ENCODE assay signal across 20 mouse cellular contexts in genomic region chrX:164233380-164233779, GRCm38 (mm10). TPM values are rescaled to one million over a fixed set of nuclear protein-coding genes. Genes with fewer than 3 reads are reported as not detected.
DNase-seq lines count a peak whose midpoint lies in the region; ATAC-seq and TF ChIP-seq lines count a peak whose summit lies in the region.
"Had no signal": no experiment of that assay in that cellular context is flagged by ENCODE, and none has a peak within 500 bp of the region (broad histone marks: within the 10 kb centered on the region; RNA-seq: fewer than 3 reads in every experiment).

No protein-coding gene starts in this region.

- no peak overlapping the region for H3K4me2 ChIP-seq in heart, embryonic 13.5 days
- no peak overlapping the region for H3K4me2 ChIP-seq in lung, postnatal 0 days (replicated peaks; ENCODE audit: low read depth, low read length)
- no peak overlapping the region for H3K4me2 ChIP-seq in hindbrain, embryonic 12.5 days (replicated peaks)
- H3K4me2 ChIP-seq: hindbrain, embryonic 14.5 days; limb, embryonic 15.5 days; midbrain, embryonic 12.5 days had no signal

- ATAC-seq in heart, embryonic 13.5 days (ENCODE audit: extremely low read depth, insufficient number of reproducible peaks, low FRiP score, low TSS enrichment), result no peak
- no peak for ATAC-seq in lung, postnatal 0 days
- ATAC-seq in hindbrain, embryonic 12.5 days (ENCODE audit: low FRiP score), result no peak

- no peaks in the 10 kb centered on the region for H3K27me3 ChIP-seq in heart, embryonic 13.5 days (replicated peaks)
- no peaks in the 10 kb centered on the region for H3K27me3 ChIP-seq in lung, postnatal 0 days (replicated peaks; ENCODE audit: insufficient read depth, low read length)
- H3K27me3 ChIP-seq in hindbrain, embryonic 12.5 days, result peaks cover 3% of the 10 kb centered on the region; the same call in 1 of the 2 replicates

- TF ChIP-seq EP300 in lung, postnatal 0 days (IDR thresholded peaks at IDR 0.05), result no peak

- H3K27ac ChIP-seq in heart, embryonic 13.5 days (replicated peaks), result 0 out of 2 replicates have a peak overlapping the region, but pooled peaks have one; percentile 6
- no peak overlapping the region for H3K27ac ChIP-seq in lung, postnatal 0 days (ENCODE audit: low read length)
- no peak overlapping the region for H3K27ac ChIP-seq in hindbrain, embryonic 12.5 days
- H3K27ac ChIP-seq: hindbrain, embryonic 14.5 days; kidney, postnatal 0 days; limb, embryonic 15.5 days; midbrain, embryonic 12.5 days had no signal

- no peak overlapping the region for H3K9ac ChIP-seq in heart, embryonic 13.5 days
- H3K9ac ChIP-seq in lung, postnatal 0 days (replicated peaks; ENCODE audit: low read depth), result no peak overlapping the region
- no peak overlapping the region for H3K9ac ChIP-seq in hindbrain, embryonic 12.5 days
- H3K9ac ChIP-seq: hindbrain, embryonic 14.5 days; limb, embryonic 15.5 days; midbrain, embryonic 12.5 days had no signal

- H3K9me3 ChIP-seq in heart, embryonic 13.5 days, result no peaks in the 10 kb centered on the region
- no peaks in the 10 kb centered on the region for H3K9me3 ChIP-seq in lung, postnatal 0 days (ENCODE audit: low read length)
- H3K9me3 ChIP-seq in hindbrain, embryonic 12.5 days (replicated peaks), result no peaks in the 10 kb centered on the region
- H3K9me3 ChIP-seq: limb, embryonic 15.5 days; midbrain, embryonic 12.5 days had no signal

- H3K36me3 ChIP-seq in heart, embryonic 13.5 days, result no peaks in the 10 kb centered on the region
- H3K36me3 ChIP-seq in lung, postnatal 0 days (ENCODE audit: insufficient read depth, low read length), result no peaks in the 10 kb centered on the region
- H3K36me3 ChIP-seq in hindbrain, embryonic 12.5 days, result no peaks in the 10 kb centered on the region
- H3K36me3 ChIP-seq: limb, embryonic 15.5 days; midbrain, embryonic 12.5 days had no signal

- no peaks in the 10 kb centered on the region for H3K4me1 ChIP-seq in heart, embryonic 13.5 days
- H3K4me1 ChIP-seq in lung, postnatal 0 days (ENCODE audit: insufficient read depth, low read depth, low read length), result no peaks in the 10 kb centered on the region
- H3K4me1 ChIP-seq in hindbrain, embryonic 12.5 days, result no peaks in the 10 kb centered on the region
- H3K4me1 ChIP-seq: limb, embryonic 15.5 days; midbrain, embryonic 12.5 days had no signal

- 52% methylated on average over 8 of the region's 8 CpGs for whole genome bisulfite sequencing in heart, embryonic 13.5 days
- 25% methylated on average over 8 of the region's 8 CpGs for WGBS in lung, postnatal 0 days
- 39% methylated on average over 8 of the region's 8 CpGs for WGBS in large intestine, adult 2 months
- WGBS in hindbrain, embryonic 12.5 days, result 62% methylated on average over 8 of the region's 8 CpGs

- DNase-seq in heart, postnatal 4 days, result no peak
- peak; percentile 36 for DNase-seq in lung, postnatal 0 days (ENCODE audit: low spot score)
- no peak for DNase-seq in lung, postnatal 14 days
- DNase-seq in large intestine, adult 2 months (ENCODE audit: low read depth, low spot score), result peak; percentile 39
- no peak for DNase-seq in urinary bladder, postnatal 4 days (ENCODE audit: low spot score in 2 of 2)
- DNase-seq in MN1 (ENCODE audit: low spot score), result no peak
- DNase-seq: adrenal gland, postnatal 10 days; cerebellum, adult 18-20 months; cerebellum, postnatal 36 days; gastrocnemius, postnatal 14 days; thymus, postnatal 25 days had no signal

- no peak overlapping the region for H3K4me3 ChIP-seq in heart, embryonic 13.5 days
- H3K4me3 ChIP-seq in lung, postnatal 0 days (ENCODE audit: low read depth, low read length), result no peak overlapping the region
- no peak overlapping the region for H3K4me3 ChIP-seq in hindbrain, embryonic 12.5 days
- H3K4me3 ChIP-seq: erythroblast, embryonic 14.5 days; limb, embryonic 15.5 days; midbrain, embryonic 12.5 days had no signal

- TF ChIP-seq CTCF in lung, postnatal 0 days (IDR thresholded peaks at IDR 0.05), result no peak

RNA-seq across cellular contexts. Expression of gene Bmx, which starts 24.6 kb away (rescaled TPM):
- 5.8 and 5.9 TPM in 2 replicates for polyA plus RNA-seq in heart, embryonic 13.5 days (2015; fragmentation: Nextera tagmentation; extraction: Ambion mirVana)
- total RNA-seq in heart, postnatal 4 days (2021), result 1 to 10 TPM; 4.3 to 4.6 TPM
- 2.5 and 2.7 TPM in 2 replicates for polyA plus RNA-seq in lung, postnatal 0 days (2015; fragmentation: Nextera tagmentation; extraction: Ambion mirVana)
- 0.47 and 0.51 TPM in 2 replicates for polyA plus RNA-seq in large intestine, adult 2 months (2012; rRNA removed)
- polyA plus RNA-seq in hindbrain, embryonic 12.5 days (2016; fragmentation: Nextera tagmentation; extraction: Ambion mirVana), result 0.25 and 0.60 TPM in 2 replicates
- total RNA-seq: MEL had no signal
- polyA plus RNA-seq: erythroblast, embryonic 14.5 days; neural tube, embryonic 14.5 days had no signal

RNA-seq across cellular contexts. Expression of gene Pir, which starts 35.8 kb away (rescaled TPM):
- 8.1 and 10.0 TPM in 2 replicates for polyA plus RNA-seq in heart, embryonic 13.5 days (2015; fragmentation: Nextera tagmentation; extraction: Ambion mirVana)
- total RNA-seq in heart, postnatal 4 days (2021), result 1 to 10 TPM; 2.4 to 3.6 TPM
- 24.0 and 24.2 TPM in 2 replicates for polyA plus RNA-seq in lung, postnatal 0 days (2015; fragmentation: Nextera tagmentation; extraction: Ambion mirVana)
- polyA plus RNA-seq in large intestine, adult 2 months (2012; rRNA removed), result 1.4 and 1.5 TPM in 2 replicates
- 4.3 and 6.5 TPM in 2 replicates for polyA plus RNA-seq in hindbrain, embryonic 12.5 days (2016; fragmentation: Nextera tagmentation; extraction: Ambion mirVana)

Comparison
In these comparisons a context has a peak if more than half of its experiments do, and no peak if none do; other contexts are left out.
1. DNase-seq: peak in lung, postnatal 0 days (single experiment) and large intestine, adult 2 months (single experiment); none in heart, postnatal 4 days (single experiment), lung, postnatal 14 days (single experiment), urinary bladder, postnatal 4 days (0 of 2) and MN1 (single experiment).